Mouse (Mus musculus): ENCODE measurements at regions not wholly inside any gene's neighbourhood (a gene's known extent, or its start where the extent isn't known, plus 50 kb on each side); places are given as distances from the start of the nearest gene placed in this dataset.

DNA sequence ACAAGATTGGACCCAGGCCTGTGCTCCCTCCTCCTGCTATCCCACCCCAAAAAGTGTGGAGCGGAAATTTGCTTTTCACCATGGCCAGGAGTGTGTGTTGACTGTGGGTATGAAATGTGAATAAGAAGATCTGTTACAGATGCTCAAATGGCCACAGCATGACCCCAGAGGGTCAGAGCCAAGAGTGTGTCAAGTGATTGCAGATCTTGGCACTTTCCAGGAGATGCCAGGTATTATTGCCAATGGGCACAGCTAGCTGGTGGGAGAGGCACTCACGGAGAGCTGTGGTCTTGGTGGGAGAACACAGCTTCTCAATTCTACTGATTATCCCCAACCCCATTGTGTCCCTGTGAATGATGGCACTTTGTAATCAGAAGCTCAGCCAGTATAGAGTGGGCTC lies 62.7 kb downstream of the Smim20 start:
- CTCF ChIA-PET: no interaction called here

DNA sequence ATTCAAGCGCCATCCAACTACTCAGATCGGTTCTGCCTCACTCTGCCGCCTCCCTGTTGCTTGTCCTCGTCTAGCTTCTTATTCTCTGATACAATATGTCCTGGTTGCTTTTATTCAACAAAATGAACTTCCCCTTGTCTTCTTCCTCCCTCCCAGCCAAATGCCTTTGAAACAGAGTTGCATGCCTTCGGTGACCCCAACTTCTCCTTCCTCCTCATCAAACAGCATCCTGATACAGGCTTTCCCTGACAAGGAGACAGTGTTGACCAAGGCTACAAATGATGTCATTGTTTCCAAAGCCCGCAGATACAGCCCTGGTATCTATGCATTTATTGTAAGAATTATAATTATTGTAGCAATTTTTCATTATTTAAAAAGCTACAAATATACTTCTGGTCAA lies 69.8 kb downstream of the Smim20 start:
- CTCF ChIA-PET: no interaction called here

DNA sequence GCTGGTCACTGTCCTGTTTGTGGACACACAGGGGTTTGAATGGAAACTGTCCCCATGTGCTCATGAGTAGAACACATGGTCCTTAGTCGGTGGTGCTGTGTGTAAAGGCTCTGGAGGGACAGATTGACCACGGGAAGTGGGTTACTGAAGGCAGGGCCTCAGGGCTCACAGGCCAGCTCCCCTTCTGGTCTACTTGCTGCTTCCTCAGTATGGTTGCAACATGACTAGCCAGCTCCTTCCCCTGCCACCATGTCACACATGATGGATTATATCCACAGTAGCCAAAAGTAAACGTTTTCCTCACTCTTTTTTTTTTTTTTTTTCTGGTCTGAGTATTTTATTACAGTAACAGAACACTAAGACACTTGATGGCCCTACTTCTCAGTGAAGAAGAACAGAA lies 70.9 kb downstream of the Smim20 start:
- CTCF ChIA-PET: no interaction called here

GRCm38 (mm10) chr5:53345164-53345563 lies 78.3 kb downstream of the Smim20 start:
- CTCF ChIA-PET: no interaction called here

GRCm38 (mm10) chr5:53346028-53346427 lies 79.1 kb downstream of the Smim20 start:
- CTCF ChIA-PET: no interaction called here

DNA sequence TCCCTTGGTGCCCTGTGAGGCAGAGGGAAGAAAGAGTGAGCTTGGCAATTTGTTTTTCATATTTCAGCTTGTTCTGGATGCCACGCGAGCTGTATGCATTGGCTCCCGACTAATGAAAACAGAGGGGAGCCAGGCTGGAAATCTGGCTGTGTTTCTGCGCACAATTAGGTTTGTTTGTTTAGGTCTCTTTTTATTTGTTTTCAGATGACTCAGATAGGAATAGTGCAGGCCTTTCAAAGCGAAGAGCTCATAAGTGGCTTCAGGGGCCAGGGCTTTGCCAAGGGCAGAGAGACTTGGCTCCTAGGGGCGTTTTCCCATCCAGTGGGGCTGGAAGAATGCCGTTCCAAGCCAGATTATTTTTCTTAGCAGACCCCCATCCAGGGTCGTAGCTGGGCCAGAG lies 79.9 kb downstream of the Smim20 start:
- CTCF ChIA-PET: no interaction called here

DNA sequence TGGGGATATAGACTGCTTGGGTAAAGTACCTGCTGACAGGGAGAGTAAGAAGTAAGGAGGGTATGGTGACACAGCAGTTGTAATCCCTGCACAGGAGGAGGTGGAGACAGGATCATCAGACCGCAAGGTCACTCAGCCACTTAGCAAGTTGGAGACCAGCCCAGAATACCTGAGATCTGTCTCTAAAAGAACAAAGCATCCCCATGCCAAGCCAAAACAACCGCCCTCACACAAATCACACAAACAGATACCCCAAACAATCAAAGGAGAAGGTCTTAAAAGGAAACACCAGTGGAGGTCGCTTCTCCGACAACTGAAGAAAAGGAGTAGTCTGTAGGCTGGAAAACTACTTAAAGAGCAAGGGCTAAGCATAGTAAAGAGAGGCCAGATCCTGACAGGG lies 86.0 kb downstream of the Smim20 start:
- CTCF ChIA-PET: no interaction called here

- CTCF ChIA-PET: interaction anchor here (0.7 to 1.3 kb wide), 4 partner anchors 187 to 465 kb away, joined by 3 to 9 read pairs (median 4); no protein-coding TSS in a partner anchor
These were observed 87.4 kb downstream of the Smim20 start for GRCm38 (mm10) chr5:53354296-53354695.

GRCm38 (mm10) chr5:53355069-53355468 lies 88.2 kb downstream of the Smim20 start:
- CTCF ChIA-PET: interaction anchor here (0.7 to 1.3 kb wide), 4 partner anchors 187 to 282 kb away, joined by 3 to 5 read pairs (median 3); no protein-coding TSS in a partner anchor

GRCm38 (mm10) chr5:53357086-53357608 lies 90.3 kb downstream of the Smim20 start:
- CTCF ChIA-PET: no interaction called here

- CTCF ChIA-PET: no interaction called here
These were observed 91.3 kb downstream of the Smim20 start for GRCm38 (mm10) chr5:53358181-53358580.

GRCm38 (mm10) chr5:53359887-53360286 lies 93.0 kb downstream of the Smim20 start:
- CTCF ChIA-PET: interaction anchor here (0.5 kb wide), 1 partner anchor 110 kb away, joined by 8 read pairs; no protein-coding TSS in a partner anchor

DNA sequence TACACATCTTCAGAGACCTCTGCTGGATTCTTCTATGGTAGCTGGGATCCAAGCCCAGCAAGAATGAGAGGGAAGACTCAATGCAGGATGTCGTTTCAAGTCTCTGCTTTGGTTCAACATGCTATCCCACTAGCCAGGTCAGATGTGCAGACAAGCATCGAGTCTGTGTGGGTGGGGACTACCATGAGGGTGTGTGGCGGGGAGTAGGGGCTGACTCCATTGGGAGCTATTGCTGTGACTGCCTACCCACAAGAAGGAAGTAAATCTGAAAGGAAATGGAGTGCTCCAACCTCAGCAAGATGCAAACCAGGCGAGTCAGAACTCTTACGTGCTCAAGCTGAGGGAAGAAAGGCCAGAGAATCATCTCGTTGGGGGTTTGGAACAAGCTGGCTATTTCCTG lies 94.4 kb downstream of the Smim20 start:
- CTCF ChIA-PET: no interaction called here

- CTCF ChIA-PET: no interaction called here
These were observed 97.0 kb downstream of the Smim20 start for GRCm38 (mm10) chr5:53363898-53364297.

DNA sequence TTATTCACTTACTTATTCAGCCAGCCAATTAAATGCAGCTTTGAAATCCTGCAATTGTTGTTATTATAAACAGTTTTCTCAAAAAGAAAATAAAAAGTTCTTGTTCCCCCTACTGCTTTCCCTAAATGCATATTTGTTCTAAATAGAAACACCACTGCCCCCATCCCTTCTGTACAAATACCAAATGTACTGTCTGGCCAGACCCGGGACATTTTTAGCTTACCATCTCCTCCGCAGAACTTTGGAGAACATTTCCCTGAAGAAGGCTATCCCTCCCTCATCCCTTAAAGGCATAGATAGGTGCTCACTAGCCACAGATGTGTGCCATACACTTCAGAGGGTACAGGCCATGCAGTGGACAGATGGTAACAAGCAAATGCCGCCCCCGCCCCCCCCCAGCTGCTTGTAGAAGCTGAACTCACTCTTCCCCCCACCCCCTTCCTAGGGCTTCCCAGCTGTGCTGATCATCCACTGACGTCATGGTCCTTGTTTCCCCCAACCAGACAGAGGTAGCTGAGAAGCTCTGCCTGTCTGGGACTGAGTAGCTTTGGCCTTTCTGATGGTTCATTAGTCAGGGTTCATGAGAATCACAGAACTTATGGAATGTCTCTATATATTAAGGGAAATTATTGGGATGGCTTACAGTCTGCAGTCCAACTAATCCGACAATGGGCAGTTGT lies 98.9 kb upstream of the Rbpj start:
- CTCF ChIA-PET: interaction anchor here (0.6 kb wide), 1 partner anchor 181 kb away, joined by 3 read pairs; no protein-coding TSS in a partner anchor

DNA sequence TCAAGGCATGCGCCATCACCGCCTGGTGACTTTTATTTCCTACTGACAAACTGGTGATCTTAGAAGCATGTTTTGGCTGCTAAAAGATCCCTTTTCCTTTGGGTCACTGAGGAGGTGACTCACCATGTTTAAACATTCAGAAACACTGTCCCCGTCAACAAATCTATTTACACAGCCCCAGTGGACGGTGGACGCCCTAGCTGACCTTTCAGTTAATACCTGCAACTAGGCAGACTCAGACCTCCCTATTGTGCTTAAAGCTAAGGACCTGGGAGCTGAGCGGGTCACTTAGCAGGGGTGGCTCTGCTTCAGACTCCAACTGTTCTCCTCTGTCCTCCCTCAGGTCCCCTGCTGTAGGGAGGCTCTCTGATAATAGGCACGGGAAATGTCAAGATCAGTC lies 95.7 kb upstream of the Rbpj start:
- CTCF ChIA-PET: no interaction called here

DNA sequence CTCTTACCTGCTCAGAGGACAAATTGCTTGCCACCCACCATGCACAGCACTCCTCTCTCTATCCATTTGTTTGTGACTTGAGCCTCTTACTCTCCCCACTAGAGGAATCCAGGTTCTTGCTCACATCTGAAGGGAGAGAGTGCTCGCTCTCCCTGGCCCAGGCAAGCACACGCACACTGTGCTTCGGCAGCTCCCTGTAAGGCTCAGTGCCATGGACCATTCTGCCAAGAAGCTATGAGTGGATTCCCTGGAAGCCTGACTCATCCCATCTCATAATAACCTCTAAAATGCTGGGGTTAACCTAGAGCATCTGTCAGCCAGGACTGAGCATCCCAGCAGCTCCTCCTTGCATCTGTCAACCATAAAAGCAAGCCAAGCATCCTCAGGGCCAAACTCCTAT lies 94.3 kb upstream of the Rbpj start:
- CTCF ChIA-PET: no interaction called here

- CTCF ChIA-PET: no interaction called here
These were observed 92.6 kb upstream of the Rbpj start for GRCm38 (mm10) chr5:53373315-53373714.

GRCm38 (mm10) chr5:53376856-53377255 lies 89.1 kb upstream of the Rbpj start:
- CTCF ChIA-PET: no interaction called here

GRCm38 (mm10) chr5:53377698-53378097 lies 88.3 kb upstream of the Rbpj start:
- CTCF ChIA-PET: interaction anchor here (0.5 kb wide), 1 partner anchor 546 kb away, joined by 16 read pairs; no protein-coding TSS in a partner anchor

- CTCF ChIA-PET: no interaction called here
These were observed 87.8 kb upstream of the Rbpj start for GRCm38 (mm10) chr5:53378106-53378505.

DNA sequence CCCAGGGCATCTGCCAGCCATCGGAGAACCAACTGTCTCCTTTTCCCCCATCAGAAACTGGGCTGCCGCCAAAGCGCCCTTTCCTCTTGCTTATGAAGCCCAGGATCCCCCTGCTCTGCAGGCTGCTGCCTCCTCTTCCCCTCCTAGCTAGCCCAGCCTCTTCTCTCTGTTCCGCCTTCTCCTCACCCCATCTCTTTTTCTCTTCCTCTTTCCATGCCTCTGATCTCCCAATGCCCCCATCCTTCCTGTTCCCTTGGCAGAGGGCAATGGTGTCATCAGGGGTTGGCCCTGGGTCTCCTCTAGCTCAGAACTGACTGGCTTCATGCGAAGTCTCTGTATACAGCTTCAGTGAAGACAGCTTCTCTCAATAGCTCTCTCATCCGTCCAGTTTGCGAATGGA lies 87.4 kb upstream of the Rbpj start:
- CTCF ChIA-PET: no interaction called here

- CTCF ChIA-PET: no interaction called here
These were observed 86.3 kb upstream of the Rbpj start for GRCm38 (mm10) chr5:53379612-53380011.

DNA sequence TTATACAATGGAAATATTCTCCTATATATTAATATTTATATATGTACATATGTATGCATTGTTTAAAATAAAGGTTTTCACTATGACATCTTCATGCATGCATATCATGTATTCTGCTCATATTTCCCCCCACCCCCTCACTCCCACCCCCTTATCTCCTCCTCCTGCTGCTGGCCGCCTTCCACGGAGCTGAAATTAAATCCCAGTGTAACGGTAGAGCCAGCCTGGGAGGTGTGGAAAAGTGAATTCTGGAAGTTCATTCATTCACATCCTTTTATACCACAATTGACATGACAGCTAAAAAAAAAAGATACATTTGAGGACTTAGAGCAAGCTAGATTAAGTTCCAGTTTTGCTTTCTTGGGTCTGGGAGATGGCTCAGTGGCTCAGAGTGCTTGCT lies 85.7 kb upstream of the Rbpj start:
- CTCF ChIA-PET: interaction anchor here (0.6 kb wide), 1 partner anchor 110 kb away, joined by 3 read pairs; no protein-coding TSS in a partner anchor
